16 mouse cellular contexts compared by ENCODE assay signal in the genomic region with DNA sequence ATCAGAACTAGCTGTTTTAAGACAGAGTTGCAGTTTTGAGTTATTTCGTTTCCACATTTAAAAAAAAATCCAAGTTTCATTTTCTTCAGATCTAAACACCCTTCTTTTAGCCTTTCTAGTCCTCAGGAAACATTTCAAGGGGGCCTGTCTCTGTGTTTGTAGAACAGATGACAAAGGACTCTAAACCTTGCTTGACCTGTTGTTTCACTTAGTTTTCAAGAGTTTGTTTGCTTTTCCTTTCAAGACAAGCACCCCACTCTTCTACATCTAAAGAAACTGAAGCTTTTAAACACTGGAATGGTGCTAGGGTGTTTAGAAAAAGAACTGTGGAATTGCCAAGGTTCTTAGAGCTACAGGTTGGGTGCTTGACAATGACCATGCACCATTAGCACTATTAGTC.
"Had no signal": no experiment of that assay in that cellular context is flagged by ENCODE, and none has a peak within 500 bp of the region (broad histone marks: within the 10 kb centered on the region; RNA-seq: fewer than 3 reads in every experiment).

No protein-coding gene starts in this region.

- H3K36me3 ChIP-seq: liver, embryonic 13.5 days; liver, embryonic 15.5 days; lung, embryonic 15.5 days; midbrain, embryonic 13.5 days; midbrain, embryonic 15.5 days; neural tube, embryonic 12.5 days had no signal

- H3K9ac ChIP-seq: liver, embryonic 13.5 days; liver, embryonic 15.5 days; liver, postnatal 0 days; lung, embryonic 15.5 days; midbrain, embryonic 13.5 days; midbrain, embryonic 15.5 days; neural tube, embryonic 12.5 days had no signal

- ATAC-seq: liver, postnatal 0 days; midbrain, embryonic 13.5 days; midbrain, embryonic 15.5 days had no signal

- H3K4me2 ChIP-seq: liver, embryonic 11.5 days; liver, embryonic 13.5 days; liver, embryonic 15.5 days; lung, embryonic 15.5 days; midbrain, embryonic 11.5 days; midbrain, embryonic 13.5 days; midbrain, embryonic 15.5 days; neural tube, embryonic 12.5 days had no signal

- H3K27ac ChIP-seq: liver, embryonic 13.5 days; liver, embryonic 15.5 days; lung, embryonic 15.5 days; macrophage; midbrain, embryonic 13.5 days; midbrain, embryonic 15.5 days; neural tube, embryonic 12.5 days had no signal

- H3K9me3 ChIP-seq: liver, embryonic 13.5 days; liver, embryonic 15.5 days; lung, embryonic 15.5 days; megakaryocyte, embryonic 14.5 days; midbrain, embryonic 13.5 days; neural tube, embryonic 12.5 days had no signal

- H3K4me3 ChIP-seq: liver, embryonic 13.5 days; liver, embryonic 15.5 days; lung, embryonic 15.5 days; megakaryocyte, embryonic 14.5 days; midbrain, embryonic 13.5 days; midbrain, embryonic 15.5 days; neural tube, embryonic 12.5 days had no signal

- H3K4me1 ChIP-seq: liver, embryonic 13.5 days; liver, embryonic 15.5 days; lung, embryonic 15.5 days; megakaryocyte, embryonic 14.5 days; midbrain, embryonic 13.5 days; midbrain, embryonic 15.5 days; neural tube, embryonic 12.5 days had no signal

- H3K27me3 ChIP-seq: liver, embryonic 13.5 days; liver, embryonic 15.5 days; lung, embryonic 15.5 days; megakaryocyte, embryonic 14.5 days; midbrain, embryonic 13.5 days; midbrain, embryonic 15.5 days; neural tube, embryonic 12.5 days had no signal

- DNase-seq: liver; liver, embryonic 13.5 days; liver, postnatal 0 days; right cerebral cortex, postnatal 14 days; thymus, adult 18-20 months; thymus, postnatal 14 days; thymus, postnatal 36 days had no signal
